Mouse (Mus musculus) spleen, adult 2 months (tissue): ENCODE data around the gene Lsm14b.

ENCODE experiments used
- CTCF ChIP-seq: fragments of 200-500 bp; IDR thresholded peaks from 2 replicates; pipeline ENCODE4 v1.5.1; 2011; ENCODE audit warnings: mild to moderate bottlenecking, inconsistent platforms; ENCODE audit not compliant: insufficient read depth, insufficient read length, insufficient replicate concordance; ENCODE audit errors: extremely low read depth
- POLR2A ChIP-seq: fragments of 200-500 bp; IDR thresholded peaks from 2 replicates; pipeline ENCODE4 v1.6.1; 2011; ENCODE audit warnings: low read depth, low read length, inconsistent platforms

- TF ChIP-seq POLR2A (no peak), CTCF (no peak)
Measured at GRCm38 (mm10) chr2:180025135-180025860, 511 bp downstream of the Lsm14b start.
